Mouse (Mus musculus): Measurements from ENCODE around the gene Gm17268. TPM values are rescaled to one million over a fixed set of nuclear protein-coding genes. Genes with fewer than 3 reads are reported as not detected.

Gm17268 gene
- polyA plus RNA-seq (2012; rRNA removed): not detected in 2 replicates

- H3K27me3 ChIP-seq (ENCODE audit: control insufficient read depth, insufficient read depth, low read length): no peaks in the 10 kb centered on the region
- TF ChIP-seq CTCF (IDR thresholded peaks at IDR 0.05; ENCODE audit: control insufficient read depth, insufficient read depth, insufficient replicate concordance, low read depth, low read length) (no peak), POLR2A (IDR thresholded peaks at IDR 0.05; ENCODE audit: control insufficient read depth, low read depth, low read length) (no peak)
- no peak within 1 kb of the TSS for H3K27ac ChIP-seq (ENCODE audit: control insufficient read depth, insufficient read depth, low read depth, low read length)
- no peaks in the 10 kb centered on the region for H3K4me1 ChIP-seq (ENCODE audit: control insufficient read depth, insufficient read depth, low read length)
- H3K36me3 ChIP-seq (ENCODE audit: control insufficient read depth, insufficient read depth, low read length): no peaks in the 10 kb centered on the region
- H3K4me3 ChIP-seq (ENCODE audit: control insufficient read depth, low read depth, low read length): no peak within 1 kb of the TSS
These were observed at the start of gene Gm17268 for GRCm38 (mm10) chr11:82038535-82038934. Gene Gm17268 (minus strand): TSS chr11:82038562.

- Histone ChIP-seq H3K4me3 (ENCODE audit: control insufficient read depth, low read depth, low read length) (no peak overlapping the region), H3K4me1 (ENCODE audit: control insufficient read depth, insufficient read depth, low read length) (no peaks in the 10 kb centered on the region), H3K27me3 (ENCODE audit: control insufficient read depth, insufficient read depth, low read length) (no peaks in the 10 kb centered on the region), H3K36me3 (ENCODE audit: control insufficient read depth, insufficient read depth, low read length) (no peaks in the 10 kb centered on the region), H3K27ac (ENCODE audit: control insufficient read depth, insufficient read depth, low read depth, low read length) (no peak overlapping the region)
- TF ChIP-seq CTCF (IDR thresholded peaks at IDR 0.05; ENCODE audit: control insufficient read depth, insufficient read depth, insufficient replicate concordance, low read depth, low read length) (no peak), POLR2A (IDR thresholded peaks at IDR 0.05; ENCODE audit: control insufficient read depth, low read depth, low read length) (no peak)
These were observed 46.0 kb upstream of the Gm17268 start for GRCm38 (mm10) chr11:82084360-82084759.

- TF ChIP-seq POLR2A (IDR thresholded peaks at IDR 0.05; ENCODE audit: control insufficient read depth, low read depth, low read length): no peak
- no peak for TF ChIP-seq CTCF (IDR thresholded peaks at IDR 0.05; ENCODE audit: control insufficient read depth, insufficient read depth, insufficient replicate concordance, low read depth, low read length)
- Histone ChIP-seq H3K27me3 (ENCODE audit: control insufficient read depth, insufficient read depth, low read length) (no peaks in the 10 kb centered on the region), H3K27ac (ENCODE audit: control insufficient read depth, insufficient read depth, low read depth, low read length) (no peak overlapping the region), H3K4me1 (ENCODE audit: control insufficient read depth, insufficient read depth, low read length) (no peaks in the 10 kb centered on the region), H3K4me3 (ENCODE audit: control insufficient read depth, low read depth, low read length) (no peak overlapping the region), H3K36me3 (ENCODE audit: control insufficient read depth, insufficient read depth, low read length) (no peaks in the 10 kb centered on the region)
These were observed 42.5 kb upstream of the Gm17268 start for GRCm38 (mm10) chr11:82080865-82081264.

DNA sequence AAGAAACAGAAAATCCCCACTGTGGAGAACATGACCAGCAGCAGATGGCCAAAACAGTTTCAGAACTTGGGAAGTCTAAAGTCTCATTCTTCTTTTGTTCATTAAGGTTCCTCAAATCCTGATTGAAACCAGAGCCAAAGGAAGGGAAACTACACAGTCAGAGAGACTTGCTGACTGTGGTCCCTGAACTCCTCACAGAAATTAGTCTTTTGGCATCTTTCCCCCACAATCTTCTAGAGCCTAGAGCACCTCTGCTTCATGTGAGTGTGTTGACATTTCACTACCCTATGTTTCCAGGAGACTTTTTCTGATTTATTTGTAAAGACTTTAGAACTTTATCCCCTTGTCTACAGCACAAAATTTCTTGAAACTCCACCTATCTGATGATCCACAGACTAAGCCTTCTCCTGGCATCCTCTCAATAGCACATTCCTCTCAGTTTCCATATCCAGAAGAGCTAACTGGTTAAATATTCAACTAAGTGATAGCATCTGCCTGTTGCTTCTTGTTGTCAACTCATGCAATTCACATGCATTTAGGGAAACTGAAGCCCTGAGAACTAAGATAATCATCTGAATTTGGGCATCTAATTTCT, 39.9 kb upstream of the Gm17268 start:
- H3K4me1 ChIP-seq (ENCODE audit: control insufficient read depth, insufficient read depth, low read length): no peaks in the 10 kb centered on the region
- H3K27ac ChIP-seq (ENCODE audit: control insufficient read depth, insufficient read depth, low read depth, low read length): no peak overlapping the region
- no peaks in the 10 kb centered on the region for H3K27me3 ChIP-seq (ENCODE audit: control insufficient read depth, insufficient read depth, low read length)
- no peak for TF ChIP-seq CTCF (IDR thresholded peaks at IDR 0.05; ENCODE audit: control insufficient read depth, insufficient read depth, insufficient replicate concordance, low read depth, low read length)
- no peak overlapping the region for H3K4me3 ChIP-seq (ENCODE audit: control insufficient read depth, low read depth, low read length)
- H3K36me3 ChIP-seq (ENCODE audit: control insufficient read depth, insufficient read depth, low read length): no peaks in the 10 kb centered on the region

GRCm38 (mm10) chr11:82077031-82077430, 38.7 kb upstream of the Gm17268 start:
- no peaks in the 10 kb centered on the region for H3K36me3 ChIP-seq (ENCODE audit: control insufficient read depth, insufficient read depth, low read length)
- H3K4me1 ChIP-seq (ENCODE audit: control insufficient read depth, insufficient read depth, low read length): no peaks in the 10 kb centered on the region
- no peaks in the 10 kb centered on the region for H3K27me3 ChIP-seq (ENCODE audit: control insufficient read depth, insufficient read depth, low read length)
- no peak overlapping the region for H3K4me3 ChIP-seq (ENCODE audit: control insufficient read depth, low read depth, low read length)
- no peak for TF ChIP-seq CTCF (IDR thresholded peaks at IDR 0.05; ENCODE audit: control insufficient read depth, insufficient read depth, insufficient replicate concordance, low read depth, low read length)
- no peak for TF ChIP-seq POLR2A (IDR thresholded peaks at IDR 0.05; ENCODE audit: control insufficient read depth, low read depth, low read length)
- no peak overlapping the region for H3K27ac ChIP-seq (ENCODE audit: control insufficient read depth, insufficient read depth, low read depth, low read length)

DNA sequence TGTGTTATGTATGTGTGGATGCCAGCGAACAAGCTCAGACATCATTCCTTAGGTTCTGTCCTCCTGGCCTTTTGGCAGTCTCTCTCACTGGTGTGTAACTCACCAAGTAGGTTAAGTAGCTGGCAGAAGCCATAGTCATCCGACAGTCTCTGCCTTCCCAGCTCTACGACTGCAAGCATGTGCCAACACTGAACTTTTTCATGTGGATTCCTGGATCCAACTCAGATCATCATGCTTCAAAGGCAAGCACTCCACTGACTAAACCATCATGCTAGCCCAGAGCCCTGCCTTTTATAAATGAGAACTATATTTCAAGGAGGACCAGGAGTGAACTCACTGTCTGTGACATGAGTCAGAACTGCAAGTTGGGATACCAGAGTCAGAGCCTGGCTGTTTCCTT, 35.3 kb upstream of the Gm17268 start:
- Histone ChIP-seq H3K36me3 (ENCODE audit: control insufficient read depth, insufficient read depth, low read length) (no peaks in the 10 kb centered on the region), H3K4me3 (ENCODE audit: control insufficient read depth, low read depth, low read length) (no peak overlapping the region), H3K4me1 (ENCODE audit: control insufficient read depth, insufficient read depth, low read length) (no peaks in the 10 kb centered on the region), H3K27ac (ENCODE audit: control insufficient read depth, insufficient read depth, low read depth, low read length) (no peak overlapping the region), H3K27me3 (ENCODE audit: control insufficient read depth, insufficient read depth, low read length) (no peaks in the 10 kb centered on the region)
- TF ChIP-seq CTCF (IDR thresholded peaks at IDR 0.05; ENCODE audit: control insufficient read depth, insufficient read depth, insufficient replicate concordance, low read depth, low read length) (no peak), POLR2A (IDR thresholded peaks at IDR 0.05; ENCODE audit: control insufficient read depth, low read depth, low read length) (no peak)

DNA sequence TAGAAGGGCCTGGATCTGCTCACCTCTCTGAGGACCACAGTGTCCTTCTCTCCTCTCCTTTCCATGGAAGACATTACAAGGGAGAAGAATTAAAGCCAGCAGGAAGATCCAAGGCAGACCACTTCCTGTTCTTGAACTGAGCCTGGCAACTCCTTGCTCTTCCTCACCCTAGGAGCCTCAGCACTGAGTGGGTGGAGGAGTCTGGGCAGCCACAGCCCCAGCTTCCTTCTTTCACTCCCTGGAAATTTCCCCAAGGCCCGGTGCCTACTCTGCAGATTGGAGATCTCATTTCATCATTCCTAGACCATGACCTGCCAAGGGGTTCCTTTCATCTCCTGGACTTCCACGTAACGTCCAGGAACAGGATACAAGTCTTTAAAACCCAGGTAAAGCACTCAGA, 34.6 kb upstream of the Gm17268 start:
- Histone ChIP-seq H3K27ac (ENCODE audit: control insufficient read depth, insufficient read depth, low read depth, low read length) (no peak overlapping the region), H3K4me1 (ENCODE audit: control insufficient read depth, insufficient read depth, low read length) (no peaks in the 10 kb centered on the region), H3K27me3 (ENCODE audit: control insufficient read depth, insufficient read depth, low read length) (no peaks in the 10 kb centered on the region), H3K36me3 (ENCODE audit: control insufficient read depth, insufficient read depth, low read length) (no peaks in the 10 kb centered on the region), H3K4me3 (ENCODE audit: control insufficient read depth, low read depth, low read length) (no peak overlapping the region)
- TF ChIP-seq POLR2A (IDR thresholded peaks at IDR 0.05; ENCODE audit: control insufficient read depth, low read depth, low read length): no peak
- TF ChIP-seq CTCF (IDR thresholded peaks at IDR 0.05; ENCODE audit: control insufficient read depth, insufficient read depth, insufficient replicate concordance, low read depth, low read length): no peak

- H3K27me3 ChIP-seq (ENCODE audit: control insufficient read depth, insufficient read depth, low read length): no peaks in the 10 kb centered on the region
- no peak overlapping the region for H3K4me3 ChIP-seq (ENCODE audit: control insufficient read depth, low read depth, low read length)
- TF ChIP-seq CTCF (IDR thresholded peaks at IDR 0.05; ENCODE audit: control insufficient read depth, insufficient read depth, insufficient replicate concordance, low read depth, low read length) (no peak), POLR2A (IDR thresholded peaks at IDR 0.05; ENCODE audit: control insufficient read depth, low read depth, low read length) (no peak)
- H3K4me1 ChIP-seq (ENCODE audit: control insufficient read depth, insufficient read depth, low read length): no peaks in the 10 kb centered on the region
- H3K27ac ChIP-seq (ENCODE audit: control insufficient read depth, insufficient read depth, low read depth, low read length): no peak overlapping the region
- H3K36me3 ChIP-seq (ENCODE audit: control insufficient read depth, insufficient read depth, low read length): no peaks in the 10 kb centered on the region
These were observed 34.0 kb upstream of the Gm17268 start for GRCm38 (mm10) chr11:82072374-82072773.

All from testis, adult 2 months (tissue).